Mouse (Mus musculus) large intestine, adult 2 months (tissue): Measurements from ENCODE around the gene Ccdc155. TPM values are rescaled to one million over a fixed set of nuclear protein-coding genes. Genes with fewer than 3 reads are reported as not detected.
"Not testable (repeated sequence)": the region's sequence is repeated elsewhere in the genome, so short reads cannot be mapped to it uniquely, and the experiment has no call there.

ENCODE experiments used
- DNase-seq: peaks from one replicate; pipeline ENCODE4 v3.0.0-alpha.2; 2012; ENCODE audit warnings: low read depth, low spot score
- WGBS: fragments of 180-500 bp; shearing (Covaris S2); methylation state at CpG from one replicate; pipeline ENCODE4 v1.1.7; 2018; 5-methylcytosine and 5-hydroxymethylcytosine counted together
- polyA plus RNA-seq: library from polyadenylated mRNA; depleted of rRNA; stranded (reverse); fragments of >200 nt; gene quantifications from 2 replicates; pipeline ENCODE4 v1.2.3, GENCODE M21; 2012

Gene Ccdc155
- polyA plus RNA-seq, 1 experiment: 0.09 TPM

DNA sequence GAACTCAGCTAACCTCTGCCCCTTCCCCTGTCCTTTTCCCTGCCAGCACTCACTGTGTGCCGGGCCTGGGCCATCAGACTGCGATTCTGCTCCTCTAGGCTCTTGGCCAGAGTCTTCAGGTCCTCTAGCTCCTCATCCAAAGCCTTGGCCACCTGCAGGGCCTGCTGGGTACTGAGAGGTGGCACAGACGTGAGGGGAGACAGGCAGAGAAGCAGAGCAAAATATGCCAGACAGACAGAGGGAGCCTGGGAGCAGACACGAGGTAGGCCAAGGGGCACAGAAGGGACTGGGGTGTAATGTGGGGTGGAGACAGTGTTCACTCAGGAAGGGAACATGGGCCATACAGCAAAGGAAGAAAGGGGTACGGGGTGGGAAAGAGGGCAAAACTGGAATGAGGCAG lies 11.3 kb downstream of the Ccdc155 start:
- 67% methylated on average over 5 of the region's 5 CpGs for whole genome bisulfite sequencing

GRCm38 (mm10) chr7:45192585-45193310 lies 11.9 kb downstream of the Ccdc155 start:
- DNase-seq: no peak
- WGBS: 91% methylated on average over 7 of the region's 7 CpGs

More for the DNA sequence above, 11.3 kb downstream of the Ccdc155 start:
- no peak for DNase-seq

DNA sequence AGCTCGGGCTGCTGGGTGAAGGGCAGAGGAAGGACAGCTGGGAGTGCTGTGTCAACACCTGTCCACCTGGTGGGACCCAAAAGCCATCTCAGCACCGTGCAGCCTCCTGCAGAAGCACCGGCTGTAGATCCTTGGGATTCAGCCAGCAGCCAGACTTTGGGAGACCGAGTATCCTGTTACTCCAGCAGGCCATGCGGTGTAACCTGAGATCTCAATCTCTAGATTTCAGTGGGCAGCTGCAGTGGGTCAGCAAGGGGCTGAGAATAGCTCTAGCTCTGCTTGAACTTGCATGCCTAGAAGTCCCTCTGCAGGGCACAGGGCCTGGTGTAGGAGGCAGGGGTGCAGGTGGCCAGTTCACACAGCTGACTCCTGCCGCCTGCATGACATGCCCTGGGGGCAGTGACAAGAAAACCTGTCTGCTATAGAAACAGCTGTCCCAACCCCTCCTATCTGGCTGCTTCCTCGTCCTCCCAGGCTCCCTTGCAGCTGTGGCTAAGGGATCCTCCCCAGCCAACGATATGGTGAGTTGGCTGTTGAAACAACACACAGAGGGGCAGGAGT lies 12.8 kb downstream of the Ccdc155 start:
- WGBS: 14% methylated on average over 8 of the region's 8 CpGs

GRCm38 (mm10) chr7:45191161-45191560 lies 13.5 kb downstream of the Ccdc155 start:
- WGBS: 64% methylated on average over 2 of the region's 2 CpGs
- DNase-seq: no peak

More for the DNA sequence above, 12.8 kb downstream of the Ccdc155 start:
- DNase-seq: no peak

DNA sequence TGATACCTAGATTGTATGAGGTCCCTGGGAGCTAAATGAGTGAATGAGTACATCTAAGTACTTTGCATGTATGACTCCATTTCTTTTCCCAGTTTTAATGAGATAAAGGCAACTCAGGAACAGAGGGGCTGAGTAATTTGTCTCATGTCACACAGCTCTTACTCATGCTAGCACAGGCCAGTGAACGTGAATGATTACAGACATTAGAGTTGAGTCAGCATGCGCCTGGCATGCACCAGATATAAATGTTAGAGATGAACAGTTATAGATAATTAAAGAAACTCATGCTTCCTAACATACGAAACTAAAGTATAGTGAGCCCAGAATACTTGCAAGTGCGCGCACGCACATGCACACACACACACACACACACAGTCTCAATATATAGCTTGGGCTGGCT lies 14.5 kb downstream of the Ccdc155 start:
- 86% methylated on average over 6 of the region's 6 CpGs for WGBS
- DNase-seq: no peak

DNA sequence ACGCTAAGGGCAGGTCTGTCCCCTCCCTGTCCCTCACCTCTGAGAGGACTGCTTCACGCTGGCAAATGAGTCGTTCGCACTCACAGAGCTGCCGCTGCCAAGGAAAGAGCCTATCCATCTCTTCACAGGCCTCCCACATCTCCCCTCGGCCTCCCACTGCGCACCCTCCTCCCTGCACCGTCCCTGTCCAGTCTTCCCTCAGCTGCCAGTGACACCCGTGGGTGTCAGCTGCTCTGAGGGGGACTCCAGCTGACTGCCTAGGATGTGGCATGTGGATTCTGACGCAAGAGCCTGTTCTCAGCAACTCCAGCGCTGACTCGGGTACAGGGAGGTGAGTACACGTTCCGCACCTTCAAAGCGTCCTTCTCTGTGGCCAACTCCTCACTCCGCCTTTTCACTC lies 15.1 kb downstream of the Ccdc155 start:
- no peak for DNase-seq
- WGBS: 53% methylated on average over 16 of the region's 16 CpGs

GRCm38 (mm10) chr7:45185921-45186320 lies 18.8 kb downstream of the Ccdc155 start:
- 65% methylated on average over 7 of the region's 7 CpGs for WGBS
- no peak for DNase-seq

GRCm38 (mm10) chr7:45183672-45184071 lies 21.0 kb downstream of the Ccdc155 start:
- 68% methylated on average over 7 of the region's 7 CpGs for WGBS
- DNase-seq: no peak

DNA sequence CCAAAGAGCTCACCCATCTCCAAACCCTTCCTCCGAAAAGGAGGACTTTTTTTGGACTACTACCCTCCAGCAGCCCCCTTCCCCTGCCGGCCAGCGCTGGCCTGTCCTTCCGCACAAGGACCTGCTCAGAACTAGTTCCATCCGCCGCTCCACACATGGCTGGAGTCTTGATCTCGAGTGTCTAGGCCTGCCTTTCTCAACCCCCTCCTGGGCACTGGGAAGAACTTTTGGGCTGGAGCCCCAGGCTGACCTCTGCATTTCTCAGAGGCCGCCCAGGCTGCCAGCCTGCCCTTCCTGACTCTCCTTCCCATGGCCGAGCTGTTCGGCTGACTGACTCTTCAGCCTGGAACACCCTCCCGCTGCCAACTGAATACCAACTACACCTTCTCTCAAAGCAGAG lies 22.1 kb downstream of the Ccdc155 start:
- DNase-seq: no peak
- 8% methylated on average over 11 of the region's 11 CpGs for WGBS

GRCm38 (mm10) chr7:45182199-45182601 lies 22.5 kb downstream of the Ccdc155 start:
- peak; percentile 74 for DNase-seq
- under 1% methylated on average over 34 of the region's 34 CpGs for WGBS

GRCm38 (mm10) chr7:45181540-45181939 lies 23.2 kb downstream of the Ccdc155 start:
- WGBS: 6% methylated on average over 35 of the region's 35 CpGs

DNA sequence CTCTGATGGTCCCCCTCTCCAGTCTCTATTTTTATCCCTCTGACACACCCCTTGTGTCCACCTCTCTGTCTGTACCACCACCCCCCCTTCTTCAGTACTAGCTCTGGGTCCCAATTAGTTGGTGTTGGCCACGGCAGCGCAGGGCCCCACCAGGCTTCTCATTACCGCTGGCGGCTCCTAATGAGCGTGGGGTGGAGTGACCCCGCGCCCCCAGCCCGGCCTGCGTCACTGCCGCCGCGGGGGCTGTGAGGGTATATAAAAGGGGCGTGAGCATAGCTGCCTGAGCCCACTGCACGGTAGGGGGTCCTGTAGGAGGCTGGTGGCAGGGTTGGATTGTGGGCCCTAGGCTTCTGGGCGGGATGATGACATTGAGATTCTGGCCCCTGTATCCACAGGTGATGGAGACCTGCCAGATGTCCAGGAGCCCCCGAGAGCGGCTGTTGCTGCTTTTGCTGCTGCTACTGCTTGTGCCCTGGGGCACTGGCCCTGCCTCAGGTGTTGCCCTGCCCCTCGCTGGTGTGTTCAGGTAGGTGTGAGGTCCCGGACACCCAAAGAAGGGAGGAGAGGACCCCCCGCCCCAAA lies 23.7 kb downstream of the Ccdc155 start, which contains the start of gene Pth2:
TSS of gene Pth2 (plus strand) at position 100 of the 582 bp plus-strand sequence.
- 27% methylated on average over 20 of the region's 20 CpGs for WGBS
- DNase-seq: no peak

More at GRCm38 (mm10) chr7:45181540-45181939, 23.2 kb downstream of the Ccdc155 start:
- no peak for DNase-seq

DNA sequence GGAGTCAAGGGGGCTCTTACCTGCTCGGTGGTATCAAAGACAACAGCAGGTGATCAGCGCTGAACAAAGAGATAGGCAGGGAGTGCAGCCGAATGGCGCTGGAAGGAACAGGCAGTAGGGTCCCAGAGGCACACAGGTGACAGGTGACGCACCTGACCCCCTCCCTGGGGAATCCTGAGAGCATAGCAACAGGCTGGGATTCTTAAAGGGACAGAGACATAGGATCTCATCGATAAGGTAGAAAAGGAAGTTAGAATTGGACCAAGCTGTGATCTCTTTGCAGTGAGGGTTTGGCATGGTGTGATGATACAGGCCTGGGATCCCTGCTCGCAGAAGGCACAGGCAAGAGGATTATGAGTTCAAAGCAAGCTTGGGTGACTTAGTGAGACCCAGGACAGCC lies 25.2 kb downstream of the Ccdc155 start, which contains the start of gene Gfy:
TSS of gene Gfy (minus strand) at position 101 of the 400 bp plus-strand sequence.
- 34% methylated on average over 7 of the region's 7 CpGs for WGBS
- DNase-seq: no peak

- DNase-seq: no peak
- 18% methylated on average over 7 of the region's 7 CpGs for WGBS
Measured at GRCm38 (mm10) chr7:45178550-45178949, 26.1 kb downstream of the Ccdc155 start.

DNA sequence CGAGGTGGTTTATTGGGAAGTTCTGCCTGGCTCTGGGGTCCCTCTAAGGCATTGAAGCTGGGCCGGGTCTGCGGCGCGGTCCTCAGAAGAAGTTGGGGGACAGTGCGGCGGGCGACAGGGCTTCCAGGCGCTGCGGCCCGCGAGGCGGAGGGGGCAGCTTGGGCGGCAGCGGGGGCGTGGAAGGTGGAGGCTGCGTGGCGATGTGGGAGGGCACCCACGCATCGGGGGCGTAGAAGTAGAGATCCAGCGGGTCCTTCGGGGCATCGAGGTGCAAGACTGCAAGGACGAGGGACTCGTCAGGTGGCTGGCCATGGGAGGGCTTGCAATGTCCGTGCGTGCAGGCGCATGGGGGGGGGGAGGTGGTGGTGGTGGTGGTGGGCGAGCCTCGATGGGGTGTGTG lies 28.3 kb downstream of the Ccdc155 start:
- no peak for DNase-seq
- 4% methylated on average over 30 of the region's 31 CpGs for WGBS

- 5% methylated on average over 23 of the region's 23 CpGs for WGBS
- DNase-seq: no peak
Measured at GRCm38 (mm10) chr7:45175929-45176328, 28.8 kb downstream of the Ccdc155 start.

GRCm38 (mm10) chr7:45175398-45175797 lies 29.3 kb downstream of the Ccdc155 start:
- 4% methylated on average over 13 of the region's 13 CpGs for WGBS
- no peak for DNase-seq

GRCm38 (mm10) chr7:45174567-45175280 lies 30.0 kb downstream of the Ccdc155 start:
- WGBS: 8% methylated on average over 29 of the region's 29 CpGs
- no peak for DNase-seq

DNA sequence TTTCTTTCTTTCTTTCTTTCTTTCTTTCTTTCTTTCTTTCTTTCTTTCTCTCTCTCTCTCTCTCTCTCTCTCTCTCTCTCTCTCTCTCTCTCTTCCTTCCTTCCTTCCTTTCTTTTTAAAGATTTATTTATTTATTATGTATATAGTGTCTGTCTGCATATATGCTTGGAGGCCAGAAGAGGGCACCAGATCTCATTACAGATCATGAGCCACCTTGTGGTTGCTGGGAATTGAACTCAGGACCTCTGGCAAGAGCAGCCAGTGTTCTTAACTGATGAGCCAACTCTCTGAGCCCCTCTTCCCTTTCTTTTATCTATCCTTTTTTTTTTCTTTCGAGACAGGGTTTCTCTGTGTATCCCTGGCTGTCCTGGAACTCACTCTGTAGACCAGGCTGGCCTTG lies 30.9 kb downstream of the Ccdc155 start:
- 59% methylated on average over 1 of the region's 1 CpGs for WGBS
- DNase-seq: not testable (repeated sequence)

DNA sequence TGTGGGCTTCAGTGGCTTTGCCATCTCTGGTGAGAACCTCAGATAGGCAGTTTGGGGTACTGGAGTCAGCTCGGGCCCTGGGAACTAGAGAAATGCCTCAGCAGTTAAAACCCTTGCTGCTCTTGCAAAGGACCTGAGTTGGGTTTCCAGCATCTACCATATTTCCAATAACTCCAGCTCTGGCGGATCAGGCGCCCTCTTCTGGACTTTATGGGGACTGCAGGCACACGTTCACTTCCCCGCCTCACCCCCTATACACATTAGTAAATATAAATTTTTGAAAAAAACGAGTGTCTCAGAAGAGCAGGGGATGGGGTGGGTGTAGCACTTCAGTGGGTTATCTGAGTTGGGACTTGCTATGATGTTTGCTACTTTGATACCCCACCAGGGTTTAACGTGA lies 31.7 kb downstream of the Ccdc155 start:
- WGBS: 59% methylated on average over 7 of the region's 7 CpGs
- no peak for DNase-seq
